Comparison of ENCODE assay signal across 8 mouse cellular contexts in genomic region chr7:116245815-116246695, GRCm38 (mm10).
A peak's percentile ranks its signal among the peaks of the same experiment; 100 is the strongest.
DNase-seq lines count a peak whose midpoint lies in the region; ATAC-seq and TF ChIP-seq lines count a peak whose summit lies in the region.

No protein-coding gene starts in this region.

- WGBS in forebrain, embryonic 10.5 days, result 48% methylated on average over 15 of the region's 15 CpGs
- 26% methylated on average over 15 of the region's 15 CpGs for WGBS in intestine, embryonic 15.5 days
- 42% methylated on average over 15 of the region's 15 CpGs for WGBS in midbrain, embryonic 12.5 days

- H3K27me3 ChIP-seq in G1E (ENCODE audit: insufficient read depth, low read length), result no peaks in the 10 kb centered on the region
- no peaks in the 10 kb centered on the region for H3K27me3 ChIP-seq in forebrain, embryonic 10.5 days (ENCODE audit: poor library complexity, severe bottlenecking)
- H3K27me3 ChIP-seq in intestine, embryonic 15.5 days (replicated peaks), result no peaks in the 10 kb centered on the region
- H3K27me3 ChIP-seq in midbrain, embryonic 12.5 days, result no peaks in the 10 kb centered on the region

- no peak overlapping the region for H3K9ac ChIP-seq in intestine, embryonic 15.5 days
- no peak overlapping the region for H3K9ac ChIP-seq in midbrain, embryonic 12.5 days (replicated peaks)

- peak; percentile 42; the same call in 1 of the 2 replicates for TF ChIP-seq CTCF in G1E (IDR thresholded peaks at IDR 0.05; ENCODE audit: low read depth, low read length)

- no peaks in the 10 kb centered on the region for H3K9me3 ChIP-seq in G1E (replicated peaks)
- peaks cover 5% of the 10 kb centered on the region; the same call in 1 of the 2 replicates for H3K9me3 ChIP-seq in forebrain, embryonic 10.5 days
- H3K9me3 ChIP-seq in intestine, embryonic 15.5 days, result no peaks in the 10 kb centered on the region
- no peaks in the 10 kb centered on the region for H3K9me3 ChIP-seq in midbrain, embryonic 12.5 days

- peaks cover 14% of the 10 kb centered on the region for H3K4me1 ChIP-seq in G1E (ENCODE audit: insufficient read depth, low read depth, low read length)
- peaks cover 53% of the 10 kb centered on the region for H3K4me1 ChIP-seq in forebrain, embryonic 10.5 days
- peaks cover 9% of the 10 kb centered on the region for H3K4me1 ChIP-seq in intestine, embryonic 15.5 days (replicated peaks)
- H3K4me1 ChIP-seq in midbrain, embryonic 12.5 days, result peaks cover 25% of the 10 kb centered on the region

- DNase-seq in cerebellum, adult 9-11 months, result no peak
- DNase-seq in G1E (ENCODE audit: low spot score), result no peak
- no peak for DNase-seq in forebrain, embryonic 10.5 days (ENCODE audit: extremely low spot score, low spot score)
- DNase-seq in spleen, adult 18-20 months, result no peak
- no peak for DNase-seq in ovary, adult 18-20 months (ENCODE audit: low spot score)

- ATAC-seq in cerebellum, adult (ENCODE audit: insufficient number of reproducible peaks, low FRiP score, low TSS enrichment), result 0 out of 2 replicates have a peak, but pooled peaks have one; percentile 40
- ATAC-seq in G1E (ENCODE audit: extremely low read depth, insufficient number of reproducible peaks, low FRiP score, poor library complexity, severe bottlenecking), result no peak
- no peak for ATAC-seq in intestine, embryonic 15.5 days
- 0 out of 2 replicates have a peak, but pooled peaks have one; percentile 5 for ATAC-seq in midbrain, embryonic 12.5 days (ENCODE audit: low FRiP score, low read depth)

- peaks cover 14% of the 10 kb centered on the region for H3K36me3 ChIP-seq in G1E (replicated peaks)
- peaks cover 7% of the 10 kb centered on the region for H3K36me3 ChIP-seq in forebrain, embryonic 10.5 days (replicated peaks)
- no peaks in the 10 kb centered on the region for H3K36me3 ChIP-seq in intestine, embryonic 15.5 days
- H3K36me3 ChIP-seq in midbrain, embryonic 12.5 days, result no peaks in the 10 kb centered on the region

- peak overlapping the region; percentile 58; the same call in 1 of the 2 replicates for H3K27ac ChIP-seq in forebrain, embryonic 10.5 days
- no peak overlapping the region for H3K27ac ChIP-seq in intestine, embryonic 15.5 days
- H3K27ac ChIP-seq in midbrain, embryonic 12.5 days (replicated peaks), result no peak overlapping the region

- H3K4me3 ChIP-seq in G1E (ENCODE audit: low read depth, low read length), result no peak overlapping the region
- H3K4me3 ChIP-seq in forebrain, embryonic 10.5 days, result peak overlapping the region; percentile 14; the same call in 1 of the 2 replicates
- H3K4me3 ChIP-seq in intestine, embryonic 15.5 days (replicated peaks), result no peak overlapping the region
- no peak overlapping the region for H3K4me3 ChIP-seq in midbrain, embryonic 12.5 days

- 0 out of 2 replicates have a peak overlapping the region, but pooled peaks have one; percentile 1 for H3K4me2 ChIP-seq in intestine, embryonic 15.5 days (replicated peaks)
- peak overlapping the region; percentile 36 for H3K4me2 ChIP-seq in midbrain, embryonic 12.5 days (replicated peaks)

Comparison
In these comparisons a context has a peak if more than half of its experiments do, and no peak if none do; other contexts are left out.
1. ATAC-seq: peak in cerebellum, adult (single experiment) and midbrain, embryonic 12.5 days (single experiment); none in G1E (single experiment) and intestine, embryonic 15.5 days (single experiment).